Mouse (Mus musculus) layer of hippocampus, adult 9-11 months (tissue): ENCODE data around the gene Usp25.

Experiments used
- DNase-seq: peaks from one replicate; pipeline ENCODE4 v3.0.0; 2022

Usp25 gene

DNA sequence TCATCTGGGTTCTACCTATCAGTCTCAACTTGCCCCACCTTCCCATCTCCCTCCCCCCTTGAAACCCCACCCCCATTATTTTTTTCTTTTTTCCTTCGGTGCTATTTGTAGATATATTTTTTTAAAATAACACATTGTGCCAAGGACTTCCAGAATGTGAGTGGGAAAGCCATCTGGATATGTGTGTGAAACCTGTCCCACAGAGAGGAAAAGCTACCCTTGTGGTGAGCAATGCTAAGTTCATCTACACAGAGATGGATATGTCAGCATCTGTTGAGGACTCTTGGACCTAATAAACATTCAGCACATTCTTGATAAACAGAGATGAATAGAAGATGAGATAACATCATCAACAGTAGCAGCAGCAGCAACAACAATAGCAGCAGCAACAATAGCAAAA is 138.8 kb downstream of the Usp25 start:
- DNase-seq: peak; percentile 80

DNA sequence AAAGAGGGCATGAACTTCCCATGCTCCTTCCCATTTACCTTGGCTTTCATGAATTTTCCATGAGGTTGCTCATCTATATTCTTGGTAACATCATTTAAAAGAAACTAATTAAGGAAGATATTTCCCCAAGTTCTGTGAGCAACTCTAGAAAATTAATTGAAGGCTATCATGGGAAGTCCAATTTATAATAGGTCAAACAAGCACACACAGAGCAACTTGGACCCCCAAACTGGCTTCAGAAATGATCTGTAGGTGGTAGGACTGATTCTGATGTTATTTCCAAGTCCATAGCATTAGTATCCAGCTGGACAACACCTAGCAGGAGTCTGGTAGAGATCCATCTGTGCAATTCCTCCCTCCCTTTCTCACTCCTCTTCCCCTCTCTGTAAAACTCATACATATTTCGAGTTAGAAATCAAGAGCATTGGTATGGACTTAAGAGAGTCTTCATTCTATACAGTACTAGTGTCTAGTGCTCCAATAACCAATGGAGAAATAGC is 139.8 kb downstream of the Usp25 start:
- no peak for DNase-seq

DNA sequence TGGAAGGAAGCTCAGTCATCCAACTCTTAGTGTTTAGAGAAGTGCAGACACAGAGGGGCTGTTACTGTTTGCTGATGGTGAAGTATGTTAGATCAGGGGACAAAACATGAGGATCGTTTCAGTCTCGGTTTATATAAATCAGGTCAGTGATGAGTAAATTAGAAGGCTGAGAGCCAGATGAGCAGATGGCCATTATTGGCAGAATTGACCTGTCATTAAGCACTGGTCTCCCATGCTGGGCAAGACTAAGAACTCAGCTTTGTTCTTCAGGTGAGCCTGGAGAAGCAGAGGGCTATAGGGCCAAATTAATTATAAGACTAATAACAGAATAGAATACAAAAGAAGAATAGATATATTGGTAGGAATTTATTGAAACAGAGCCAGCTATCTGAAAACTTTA is 140.3 kb downstream of the Usp25 start:
- DNase-seq: no peak

DNA sequence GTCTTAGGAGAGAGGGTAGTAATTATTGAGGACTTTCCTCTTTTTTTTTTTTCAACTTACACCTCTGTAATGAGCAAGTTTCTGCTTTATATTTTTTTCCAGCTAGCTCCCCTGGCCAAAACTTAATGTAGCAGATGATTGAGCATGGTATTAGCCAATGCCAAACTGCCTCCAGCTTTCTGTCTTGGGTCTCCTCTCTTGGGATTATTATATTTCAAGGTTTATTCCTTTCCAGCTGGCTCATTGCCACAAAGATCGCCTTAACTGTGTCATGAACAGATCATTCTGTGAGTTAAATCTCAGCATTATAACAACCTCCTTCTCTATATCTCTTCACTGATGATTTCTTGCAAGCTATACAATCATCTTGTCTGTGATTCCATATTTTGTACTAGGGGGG is 141.3 kb downstream of the Usp25 start:
- no peak for DNase-seq
